Mouse (Mus musculus): ENCODE results near the gene Abhd11. TPM values are rescaled to one million over a fixed set of nuclear protein-coding genes. Genes with fewer than 3 reads are reported as not detected.

The Abhd11 gene
- polyA plus RNA-seq, 1 experiment: 48.4 TPM

- peak overlapping the region; percentile 74 for H3K4me3 ChIP-seq (ENCODE audit: low read depth, low read length)
- no peaks in the 10 kb centered on the region for H3K36me3 ChIP-seq (ENCODE audit: control insufficient read depth, insufficient read depth, low read length, poor library complexity, severe bottlenecking)
- no peaks in the 10 kb centered on the region for H3K27me3 ChIP-seq (ENCODE audit: control insufficient read depth, insufficient read depth, low read length, poor library complexity, severe bottlenecking)
- H3K27ac ChIP-seq (ENCODE audit: insufficient read depth, low read length): peak overlapping the region; percentile 88
- H3K9ac ChIP-seq (ENCODE audit: low read depth, poor library complexity, severe bottlenecking): peak overlapping the region; percentile 57
- H3K9me3 ChIP-seq (replicated peaks; ENCODE audit: control insufficient read depth, insufficient read depth, low read length, poor library complexity, severe bottlenecking): no peaks in the 10 kb centered on the region
- peaks cover 11% of the 10 kb centered on the region for H3K4me1 ChIP-seq (ENCODE audit: control insufficient read depth, insufficient read depth, low read length)
- TF ChIP-seq POLR2A (IDR thresholded peaks at IDR 0.05; ENCODE audit: insufficient read depth, low read length) (peak; percentile 29), CTCF (IDR thresholded peaks at IDR 0.05; ENCODE audit: low read depth, low read length) (peak; percentile 64), EP300 (IDR thresholded peaks at IDR 0.05; ENCODE audit: insufficient read depth, low read depth, low read length) (0 out of 2 replicates have a peak, but pooled peaks have one; percentile 1)
These were observed 42.8 kb upstream of the Abhd11 start for GRCm38 (mm10) chr5:134965852-134966821.

DNA sequence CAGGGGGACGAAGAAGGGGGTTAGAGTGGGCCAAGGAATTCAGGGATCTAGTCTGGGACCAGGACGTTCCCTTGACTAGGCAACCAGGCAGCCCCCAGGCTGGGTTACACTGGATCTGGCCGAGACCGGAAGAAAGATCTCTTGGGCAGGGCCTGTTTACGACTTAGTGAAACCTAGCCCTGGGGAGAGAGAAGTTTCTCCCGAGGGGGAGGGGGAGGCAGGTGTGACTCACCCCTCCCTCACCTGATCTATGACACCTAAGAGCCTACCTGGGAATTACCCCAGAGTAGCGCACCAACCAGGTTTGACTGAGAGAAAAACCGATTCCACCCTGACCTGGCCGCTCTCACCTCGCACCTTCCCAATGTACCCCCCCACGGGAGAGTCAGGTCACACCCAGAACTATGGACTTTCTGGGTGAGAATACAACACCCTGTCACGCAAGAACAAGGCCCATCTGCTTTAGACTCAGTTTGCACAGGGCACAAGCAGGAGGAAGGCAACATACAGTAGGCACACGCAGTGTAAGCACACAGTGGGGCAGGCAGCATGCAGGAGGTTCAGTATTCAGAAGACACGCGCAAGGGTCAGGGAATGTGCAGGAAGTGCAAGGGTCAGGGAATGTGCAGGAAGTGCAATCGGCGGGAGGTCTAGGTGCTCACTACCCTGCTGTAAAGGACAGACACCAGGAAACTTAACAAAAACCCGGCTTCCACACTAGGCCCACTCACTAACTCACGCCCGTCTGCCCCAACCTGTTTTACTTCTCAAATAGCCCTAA is 41.6 kb upstream of the Abhd11 start:
- no peaks in the 10 kb centered on the region for H3K27me3 ChIP-seq (ENCODE audit: control insufficient read depth, insufficient read depth, low read length, poor library complexity, severe bottlenecking)
- H3K4me3 ChIP-seq (ENCODE audit: low read depth, low read length): peak overlapping the region; percentile 15
- H3K9me3 ChIP-seq (replicated peaks; ENCODE audit: control insufficient read depth, insufficient read depth, low read length, poor library complexity, severe bottlenecking): no peaks in the 10 kb centered on the region
- peak; percentile 94 for TF ChIP-seq EP300 (IDR thresholded peaks at IDR 0.05; ENCODE audit: insufficient read depth, low read depth, low read length)
- no peak for TF ChIP-seq POLR2A (IDR thresholded peaks at IDR 0.05; ENCODE audit: insufficient read depth, low read length)
- no peak for TF ChIP-seq CTCF (IDR thresholded peaks at IDR 0.05; ENCODE audit: low read depth, low read length)
- H3K36me3 ChIP-seq (ENCODE audit: control insufficient read depth, insufficient read depth, low read length, poor library complexity, severe bottlenecking): no peaks in the 10 kb centered on the region
- H3K9ac ChIP-seq (ENCODE audit: low read depth, poor library complexity, severe bottlenecking): peak overlapping the region; percentile 57
- peaks cover 11% of the 10 kb centered on the region for H3K4me1 ChIP-seq (ENCODE audit: control insufficient read depth, insufficient read depth, low read length)
- H3K27ac ChIP-seq (ENCODE audit: insufficient read depth, low read length): peak overlapping the region; percentile 88

GRCm38 (mm10) chr5:134970671-134971070 is 38.3 kb upstream of the Abhd11 start:
- Histone ChIP-seq H3K4me3 (ENCODE audit: low read depth, low read length) (no peak overlapping the region), H3K9me3 (replicated peaks; ENCODE audit: control insufficient read depth, insufficient read depth, low read length, poor library complexity, severe bottlenecking) (no peaks in the 10 kb centered on the region), H3K4me1 (ENCODE audit: control insufficient read depth, insufficient read depth, low read length) (peaks cover 11% of the 10 kb centered on the region), H3K27me3 (ENCODE audit: control insufficient read depth, insufficient read depth, low read length, poor library complexity, severe bottlenecking) (no peaks in the 10 kb centered on the region), H3K27ac (ENCODE audit: insufficient read depth, low read length) (peak overlapping the region; percentile 79), H3K36me3 (ENCODE audit: control insufficient read depth, insufficient read depth, low read length, poor library complexity, severe bottlenecking) (no peaks in the 10 kb centered on the region), H3K9ac (ENCODE audit: low read depth, poor library complexity, severe bottlenecking) (peak overlapping the region; percentile 42; the same call in 1 of the 2 replicates)
- TF ChIP-seq EP300 (IDR thresholded peaks at IDR 0.05; ENCODE audit: insufficient read depth, low read depth, low read length) (peak; percentile 100), CTCF (IDR thresholded peaks at IDR 0.05; ENCODE audit: low read depth, low read length) (no peak), POLR2A (IDR thresholded peaks at IDR 0.05; ENCODE audit: insufficient read depth, low read length) (no peak)

DNA sequence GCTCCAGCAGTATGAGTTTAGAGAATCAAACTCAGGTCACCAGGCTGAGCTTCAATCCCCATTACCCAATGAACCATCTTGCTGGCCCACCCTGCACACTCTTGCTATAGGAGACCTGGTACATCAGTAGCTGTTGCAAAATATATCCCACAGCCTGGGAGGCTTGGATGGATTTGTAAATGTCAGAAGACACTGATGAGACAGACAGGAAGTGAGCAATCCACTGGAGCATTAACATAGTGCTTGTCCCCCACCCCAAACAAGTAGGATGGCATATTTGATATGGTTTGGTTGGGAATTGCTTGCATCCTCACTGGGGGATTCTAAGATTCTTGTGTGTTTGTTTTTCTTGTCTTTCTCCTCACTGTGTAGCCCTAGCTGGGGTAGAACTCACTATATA is 35.9 kb upstream of the Abhd11 start:
- Histone ChIP-seq H3K9ac (ENCODE audit: low read depth, poor library complexity, severe bottlenecking) (0 out of 2 replicates have a peak overlapping the region, but pooled peaks have one; percentile 0), H3K27me3 (ENCODE audit: control insufficient read depth, insufficient read depth, low read length, poor library complexity, severe bottlenecking) (no peaks in the 10 kb centered on the region), H3K27ac (ENCODE audit: insufficient read depth, low read length) (peak overlapping the region; percentile 77), H3K4me3 (ENCODE audit: low read depth, low read length) (no peak overlapping the region), H3K36me3 (ENCODE audit: control insufficient read depth, insufficient read depth, low read length, poor library complexity, severe bottlenecking) (no peaks in the 10 kb centered on the region), H3K9me3 (replicated peaks; ENCODE audit: control insufficient read depth, insufficient read depth, low read length, poor library complexity, severe bottlenecking) (no peaks in the 10 kb centered on the region), H3K4me1 (ENCODE audit: control insufficient read depth, insufficient read depth, low read length) (peaks cover 6% of the 10 kb centered on the region)
- TF ChIP-seq CTCF (IDR thresholded peaks at IDR 0.05; ENCODE audit: low read depth, low read length): no peak
- no peak for TF ChIP-seq EP300 (IDR thresholded peaks at IDR 0.05; ENCODE audit: insufficient read depth, low read depth, low read length)
- TF ChIP-seq POLR2A (IDR thresholded peaks at IDR 0.05; ENCODE audit: insufficient read depth, low read length): no peak

DNA sequence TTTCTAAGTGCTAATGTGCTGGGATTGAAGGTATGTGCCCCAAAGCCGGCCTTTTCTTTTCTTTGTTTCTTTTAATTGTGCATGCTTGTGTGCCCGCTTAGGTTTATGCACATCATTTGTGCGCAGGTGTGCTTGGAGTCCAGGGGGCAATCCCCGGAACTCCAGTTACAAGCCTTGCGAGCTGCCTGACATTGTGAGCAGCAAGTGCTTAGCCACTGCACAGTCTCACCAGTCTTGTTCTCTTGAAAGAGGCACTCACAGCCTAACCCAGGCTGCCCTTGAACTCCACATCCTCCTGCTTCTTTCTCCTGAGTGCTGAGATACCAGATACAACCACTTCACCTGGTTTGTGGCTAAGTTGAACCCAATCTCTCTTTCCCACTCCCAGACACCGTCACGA is 35.4 kb upstream of the Abhd11 start:
- Histone ChIP-seq H3K27ac (ENCODE audit: insufficient read depth, low read length) (peak overlapping the region; percentile 77), H3K4me1 (ENCODE audit: control insufficient read depth, insufficient read depth, low read length) (peaks cover 3% of the 10 kb centered on the region), H3K9ac (ENCODE audit: low read depth, poor library complexity, severe bottlenecking) (0 out of 2 replicates have a peak overlapping the region, but pooled peaks have one; percentile 0), H3K36me3 (ENCODE audit: control insufficient read depth, insufficient read depth, low read length, poor library complexity, severe bottlenecking) (no peaks in the 10 kb centered on the region), H3K27me3 (ENCODE audit: control insufficient read depth, insufficient read depth, low read length, poor library complexity, severe bottlenecking) (no peaks in the 10 kb centered on the region), H3K4me3 (ENCODE audit: low read depth, low read length) (no peak overlapping the region), H3K9me3 (replicated peaks; ENCODE audit: control insufficient read depth, insufficient read depth, low read length, poor library complexity, severe bottlenecking) (no peaks in the 10 kb centered on the region)
- TF ChIP-seq CTCF (IDR thresholded peaks at IDR 0.05; ENCODE audit: low read depth, low read length) (no peak), POLR2A (IDR thresholded peaks at IDR 0.05; ENCODE audit: insufficient read depth, low read length) (no peak), EP300 (IDR thresholded peaks at IDR 0.05; ENCODE audit: insufficient read depth, low read depth, low read length) (0 out of 2 replicates have a peak, but pooled peaks have one; percentile 51)

All from ES-Bruce4 (cell line).